Mouse (Mus musculus) kidney, postnatal 36 days (tissue): Measurements from ENCODE around the gene Clcn2.

Experiments
- DNase-seq, 2 experiments: peaks; one replicate each; pipeline ENCODE4 v3.0.0; 2021 to 2022; ENCODE audit warnings: mixed read lengths in 2 of 2

Gene Clcn2

GRCm38 (mm10) chr16:20717181-20717977 lies at the start of gene Clcn2, which contains the start of gene Polr2h:
Gene Clcn2, minus strand, starts transcription at chr16:20717746.
Gene Polr2h, plus strand, starts transcription at chr16:20717665.
- DNase-seq = peak; percentile 98 to 99

DNA sequence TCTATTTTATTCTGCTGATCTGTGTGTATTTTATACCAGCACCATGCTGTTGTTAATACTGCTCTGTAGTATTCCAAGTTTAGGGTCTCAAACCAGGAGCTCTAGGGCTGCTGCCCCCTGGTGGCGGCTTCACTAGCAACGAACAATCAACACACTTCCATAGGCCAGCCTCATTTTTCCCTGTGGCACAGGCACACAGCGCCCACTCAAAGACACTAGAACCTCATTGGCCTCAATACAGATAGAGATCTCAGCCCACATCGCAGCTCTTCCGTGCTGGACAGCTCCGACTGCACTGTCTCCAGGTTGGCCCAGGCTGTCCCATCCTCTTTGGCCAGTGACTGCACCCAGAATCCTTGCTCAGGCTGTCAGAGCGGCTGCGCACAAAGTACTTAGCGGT lies 47.7 kb upstream of the Clcn2 start:
- peak; percentile 50 to 83 for DNase-seq

GRCm38 (mm10) chr16:20761681-20762080 lies 44.1 kb upstream of the Clcn2 start:
- peak; percentile 49 to 81 for DNase-seq

- no peak for DNase-seq
Measured at GRCm38 (mm10) chr16:20757385-20757784, 39.8 kb upstream of the Clcn2 start.

GRCm38 (mm10) chr16:20756052-20756451 lies 38.5 kb upstream of the Clcn2 start:
- DNase-seq = no peak

DNA sequence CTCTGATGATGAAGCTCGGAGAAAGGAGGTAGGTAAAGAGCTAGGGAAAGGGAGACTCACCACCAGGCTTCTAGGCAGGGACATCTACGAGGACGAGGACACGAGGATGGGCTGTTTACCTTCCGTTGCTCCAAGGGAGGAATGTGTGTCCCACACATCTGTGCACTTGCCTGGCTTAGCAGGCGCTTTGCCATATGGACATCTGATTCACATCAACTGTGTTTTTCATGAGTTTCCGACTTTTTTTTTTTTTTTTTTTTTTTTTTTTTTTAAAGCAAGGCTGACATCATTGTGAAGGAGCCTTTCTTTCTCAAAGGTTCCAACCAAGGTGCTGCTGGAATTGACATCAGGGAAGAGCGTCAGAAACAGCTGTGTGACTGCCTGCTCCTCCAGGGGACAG lies 33.0 kb upstream of the Clcn2 start:
- no peak for DNase-seq

DNA sequence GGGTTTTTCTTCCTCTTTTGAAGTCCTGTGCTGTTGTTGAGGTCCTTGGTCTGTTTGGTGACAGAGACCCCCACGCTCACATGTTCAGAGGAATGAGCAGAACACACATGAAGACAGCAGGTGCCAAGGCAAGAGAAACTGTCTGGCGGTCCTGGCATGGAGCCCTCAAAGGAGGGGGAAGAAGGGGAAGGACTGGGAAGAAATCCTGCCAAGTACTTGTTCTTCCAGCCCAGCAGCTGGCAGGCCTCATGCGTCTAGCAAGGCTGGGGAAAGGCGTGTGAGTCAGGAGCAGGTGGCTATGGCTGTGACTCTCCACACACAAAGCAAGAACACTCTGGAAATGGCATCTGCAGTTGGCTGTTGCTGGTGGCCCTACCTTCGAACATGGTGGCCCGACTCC lies 29.1 kb upstream of the Clcn2 start:
- peak in 1 of 2 experiments; percentile 23 for DNase-seq

DNA sequence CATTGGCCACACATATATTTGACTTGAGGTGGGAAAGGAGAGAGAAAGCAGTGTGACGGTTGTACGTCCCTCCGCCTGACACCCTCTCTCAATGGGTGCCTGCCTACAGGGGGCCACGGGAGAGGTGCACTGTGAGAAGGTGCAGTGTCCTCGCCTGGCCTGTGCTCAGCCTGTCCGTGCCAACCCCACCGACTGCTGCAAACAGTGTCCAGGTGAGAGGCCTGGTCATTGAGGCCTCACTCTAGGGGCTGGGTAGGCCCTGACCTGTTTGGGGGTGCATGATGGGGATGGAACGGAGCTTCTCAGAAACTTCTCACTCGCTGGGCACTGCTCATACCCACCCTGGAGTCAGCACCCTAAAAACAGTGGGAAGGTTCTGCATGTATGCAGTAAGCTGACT lies 22.3 kb upstream of the Clcn2 start:
- no peak for DNase-seq

GRCm38 (mm10) chr16:20736823-20737222 lies 19.3 kb upstream of the Clcn2 start:
- no peak for DNase-seq

GRCm38 (mm10) chr16:20736168-20736567 lies 18.6 kb upstream of the Clcn2 start:
- DNase-seq = no peak

- DNase-seq = no peak
Measured at GRCm38 (mm10) chr16:20735651-20736050, 18.1 kb upstream of the Clcn2 start.

- peak in 1 of 2 experiments; percentile 31 for DNase-seq
Measured at GRCm38 (mm10) chr16:20733731-20734730, 16.5 kb upstream of the Clcn2 start, which contains the start of gene Thpo. Gene Thpo, minus strand, starts transcription at chr16:20734511.

DNA sequence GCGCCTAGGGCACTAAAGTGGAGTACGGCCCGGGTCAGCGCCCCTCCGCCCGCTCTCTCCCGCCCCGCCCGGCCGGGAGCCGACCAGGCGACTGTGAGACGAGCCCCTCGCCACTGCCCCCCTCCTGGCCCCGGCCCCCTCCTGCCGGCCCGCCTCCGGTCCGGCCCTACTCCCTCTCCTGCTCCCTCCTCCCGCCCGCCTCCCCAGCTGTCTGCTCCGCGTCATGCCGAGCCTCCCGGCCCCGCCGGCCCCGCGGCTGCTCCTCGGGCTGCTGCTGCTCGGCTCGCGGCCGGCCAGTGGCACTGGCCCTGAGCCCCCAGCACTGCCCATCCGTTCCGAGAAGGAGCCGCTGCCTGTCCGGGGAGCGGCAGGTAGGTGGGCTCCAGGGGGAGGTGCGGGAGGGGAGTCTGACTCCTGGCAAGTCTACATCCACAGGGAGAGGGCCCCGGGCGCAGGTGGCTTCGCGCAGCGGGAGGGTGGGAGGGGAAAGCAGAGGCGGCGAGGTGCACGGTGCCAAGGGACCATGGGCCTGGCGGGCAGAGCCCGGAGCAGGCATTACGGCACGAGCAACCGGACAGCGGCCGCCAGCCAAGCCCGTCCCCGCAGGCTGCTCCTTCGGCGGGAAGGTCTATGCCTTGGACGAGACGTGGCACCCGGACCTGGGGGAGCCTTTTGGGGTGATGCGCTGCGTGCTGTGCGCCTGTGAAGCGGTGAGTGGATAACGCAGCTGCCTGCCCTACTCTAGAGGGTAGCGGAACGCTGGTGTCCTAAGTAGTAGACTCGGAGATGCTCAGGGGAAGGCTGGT lies 15.6 kb upstream of the Clcn2 start, which contains the start of gene Chrd:
Gene Chrd (plus strand): TSS at position 203 of the 806 bp plus-strand sequence.
- peak; percentile 63 to 79 for DNase-seq

GRCm38 (mm10) chr16:20732251-20732924 lies 14.8 kb upstream of the Clcn2 start:
- DNase-seq = no peak

GRCm38 (mm10) chr16:20731688-20732087 lies 14.1 kb upstream of the Clcn2 start:
- no peak for DNase-seq

DNA sequence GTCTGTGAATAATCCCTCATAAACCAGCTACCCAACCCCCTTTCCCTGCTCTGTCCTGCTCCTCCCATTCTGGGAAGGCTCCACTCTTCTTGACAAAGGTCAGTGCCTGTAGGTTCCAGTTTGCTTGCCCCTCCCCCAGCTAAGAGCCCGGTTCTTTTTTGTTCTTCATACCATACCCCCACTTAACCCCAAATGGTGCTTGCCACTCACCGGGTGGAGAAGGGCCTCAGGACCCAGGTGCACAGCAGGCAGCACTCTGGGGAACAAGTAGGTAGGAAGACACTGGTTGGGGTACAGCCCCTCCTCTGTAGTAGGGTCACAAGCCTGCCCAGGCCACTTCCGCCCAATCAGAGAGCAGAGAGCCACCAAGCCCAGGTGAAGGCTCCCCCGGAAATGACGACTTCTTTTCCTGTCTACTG lies 12.8 kb upstream of the Clcn2 start:
- peak; percentile 76 to 80 for DNase-seq

- no peak for DNase-seq
Measured at GRCm38 (mm10) chr16:20726384-20726783, 8.8 kb upstream of the Clcn2 start.

- no peak for DNase-seq
Measured at GRCm38 (mm10) chr16:20725750-20726149, 8.2 kb upstream of the Clcn2 start.

DNA sequence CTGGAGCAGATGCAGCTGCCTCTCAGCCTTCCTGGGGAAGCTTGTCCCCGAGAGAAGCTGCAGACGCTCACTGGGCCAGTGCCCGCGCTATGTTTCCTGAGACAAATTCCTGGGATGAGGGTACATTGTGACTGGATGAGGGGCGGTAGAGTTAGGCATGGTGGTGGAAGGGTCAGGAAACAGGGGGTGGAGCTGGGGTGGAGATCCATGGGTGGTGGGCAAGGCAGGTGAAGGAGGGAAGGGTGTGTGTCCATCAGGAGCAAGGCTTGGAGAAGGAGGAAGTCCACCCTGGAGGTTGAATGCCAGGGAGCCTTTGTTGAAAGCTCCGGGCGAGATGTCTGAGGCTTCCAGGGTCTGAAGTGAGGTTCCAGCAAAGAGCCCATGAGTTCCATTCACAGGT lies 7.8 kb upstream of the Clcn2 start:
- no peak for DNase-seq

DNA sequence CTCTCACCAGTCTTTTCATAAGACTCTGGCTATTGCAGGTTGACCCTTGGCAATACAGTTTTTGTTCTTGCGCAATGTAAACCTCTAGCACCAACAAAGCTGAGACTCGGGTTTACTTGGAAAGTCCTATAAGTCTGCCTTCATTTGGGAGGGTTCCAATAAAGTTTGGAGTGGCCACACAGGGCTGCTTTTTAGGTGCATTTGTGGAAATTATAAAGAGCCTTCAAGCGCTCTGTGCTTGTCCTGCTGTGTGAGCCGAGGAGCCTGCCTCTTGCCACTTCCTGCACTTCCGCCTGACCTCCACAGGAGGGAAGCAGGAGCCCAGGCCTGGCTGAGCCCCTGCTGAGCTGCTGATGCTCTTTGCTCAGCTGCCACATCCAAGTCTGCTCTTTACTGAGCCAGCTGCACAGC lies 6.8 kb upstream of the Clcn2 start:
- peak; percentile 67 to 82 for DNase-seq

- DNase-seq = no peak
Measured at GRCm38 (mm10) chr16:20723247-20723646, 5.7 kb upstream of the Clcn2 start.

GRCm38 (mm10) chr16:20722736-20723135 lies 5.2 kb upstream of the Clcn2 start:
- DNase-seq = no peak
